Mouse (Mus musculus): ENCODE measurements around the gene Abl2. TPM values are rescaled to one million over a fixed set of nuclear protein-coding genes. Genes with fewer than 3 reads are reported as not detected.

Abl2 gene
- polyA plus RNA-seq, 2 experiments, result 6.9 to 10.9 TPM

DNA sequence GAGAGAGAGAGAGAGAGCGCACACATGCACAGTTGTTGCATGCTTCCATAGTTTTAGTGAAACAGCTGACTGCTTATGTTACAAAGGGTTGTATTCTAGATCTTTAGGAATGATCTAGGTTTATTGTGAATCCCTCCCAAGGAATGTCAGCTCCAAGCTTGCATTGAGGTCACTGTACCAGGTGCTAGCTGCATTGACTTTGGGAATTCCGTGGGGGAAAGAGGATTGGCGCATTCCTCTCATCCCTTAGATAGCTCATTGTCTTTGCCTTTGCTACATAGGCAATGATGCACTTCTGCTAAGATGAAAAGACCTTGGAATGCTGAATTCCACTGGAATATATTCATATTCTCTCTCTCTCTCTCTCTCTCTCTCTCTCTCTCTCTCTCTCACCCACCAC, 44.0 kb downstream of the Abl2 start:
- no peak overlapping the region for H3K4me3 ChIP-seq (replicated peaks; ENCODE audit: low read length)
- ATAC-seq (ENCODE audit: low FRiP score, low read depth), result no peak; the same call in 1 of the 2 replicates
- no peak overlapping the region for H3K27ac ChIP-seq (replicated peaks; ENCODE audit: low read depth, low read length)
- H3K4me2 ChIP-seq (replicated peaks; ENCODE audit: low read depth, low read length, severe bottlenecking), result no peak overlapping the region
- no peak for TF ChIP-seq POLR2A (IDR thresholded peaks at IDR 0.05; ENCODE audit: borderline replicate concordance, extremely low read depth, insufficient read depth, insufficient read length)
- H3K9ac ChIP-seq (ENCODE audit: low read depth, low read length, severe bottlenecking), result no peak overlapping the region
- DNase-seq (ENCODE audit: low spot score), result no peak
- H3K27me3 ChIP-seq (ENCODE audit: control insufficient read depth, insufficient read depth, low read length), result no peaks in the 10 kb centered on the region
- WGBS, result 76% methylated on average over 3 of the region's 3 CpGs
- no peaks in the 10 kb centered on the region for H3K36me3 ChIP-seq (ENCODE audit: control insufficient read depth, insufficient read depth, low read length)
- H3K4me1 ChIP-seq (ENCODE audit: control insufficient read depth, insufficient read depth, low read length), result 0 out of 2 replicates have a peak, but pooled peaks cover 3% of the 10 kb centered on the region
- no peaks in the 10 kb centered on the region for H3K9me3 ChIP-seq (ENCODE audit: control insufficient read depth, low read length)

GRCm38 (mm10) chr1:156605094-156605866, 46.7 kb downstream of the Abl2 start:
- H3K36me3 ChIP-seq (ENCODE audit: control insufficient read depth, insufficient read depth, low read length), result no peaks in the 10 kb centered on the region
- ATAC-seq (ENCODE audit: low FRiP score, low read depth) (no peak), DNase-seq (ENCODE audit: low spot score) (no peak)
- no peak for TF ChIP-seq POLR2A (IDR thresholded peaks at IDR 0.05; ENCODE audit: borderline replicate concordance, extremely low read depth, insufficient read depth, insufficient read length)
- no peak overlapping the region for H3K27ac ChIP-seq (replicated peaks; ENCODE audit: low read depth, low read length)
- H3K4me3 ChIP-seq (replicated peaks; ENCODE audit: low read length), result no peak overlapping the region
- no peak overlapping the region for H3K9ac ChIP-seq (ENCODE audit: low read depth, low read length, severe bottlenecking)
- H3K27me3 ChIP-seq (ENCODE audit: control insufficient read depth, insufficient read depth, low read length), result no peaks in the 10 kb centered on the region
- H3K4me1 ChIP-seq (ENCODE audit: control insufficient read depth, insufficient read depth, low read length), result 0 out of 2 replicates have a peak, but pooled peaks cover 3% of the 10 kb centered on the region
- H3K9me3 ChIP-seq (ENCODE audit: control insufficient read depth, low read length), result no peaks in the 10 kb centered on the region
- H3K4me2 ChIP-seq (replicated peaks; ENCODE audit: low read depth, low read length, severe bottlenecking), result no peak overlapping the region
- 74% methylated on average over 12 of the region's 12 CpGs for WGBS

GRCm38 (mm10) chr1:156605940-156606339, 47.4 kb downstream of the Abl2 start:
- DNase-seq (ENCODE audit: low spot score), result no peak
- no peak overlapping the region for H3K9ac ChIP-seq (ENCODE audit: low read depth, low read length, severe bottlenecking)
- no peak for TF ChIP-seq POLR2A (IDR thresholded peaks at IDR 0.05; ENCODE audit: borderline replicate concordance, extremely low read depth, insufficient read depth, insufficient read length)
- no peaks in the 10 kb centered on the region for H3K36me3 ChIP-seq (ENCODE audit: control insufficient read depth, insufficient read depth, low read length)
- H3K9me3 ChIP-seq (ENCODE audit: control insufficient read depth, low read length), result no peaks in the 10 kb centered on the region
- H3K4me1 ChIP-seq (ENCODE audit: control insufficient read depth, insufficient read depth, low read length), result 0 out of 2 replicates have a peak, but pooled peaks cover 3% of the 10 kb centered on the region
- H3K4me3 ChIP-seq (replicated peaks; ENCODE audit: low read length), result no peak overlapping the region
- H3K27ac ChIP-seq (replicated peaks; ENCODE audit: low read depth, low read length), result no peak overlapping the region
- no peak overlapping the region for H3K4me2 ChIP-seq (replicated peaks; ENCODE audit: low read depth, low read length, severe bottlenecking)
- H3K27me3 ChIP-seq (ENCODE audit: control insufficient read depth, insufficient read depth, low read length), result no peaks in the 10 kb centered on the region
- ATAC-seq (ENCODE audit: low FRiP score, low read depth), result no peak
- WGBS, result 62% methylated on average over 2 of the region's 2 CpGs

DNA sequence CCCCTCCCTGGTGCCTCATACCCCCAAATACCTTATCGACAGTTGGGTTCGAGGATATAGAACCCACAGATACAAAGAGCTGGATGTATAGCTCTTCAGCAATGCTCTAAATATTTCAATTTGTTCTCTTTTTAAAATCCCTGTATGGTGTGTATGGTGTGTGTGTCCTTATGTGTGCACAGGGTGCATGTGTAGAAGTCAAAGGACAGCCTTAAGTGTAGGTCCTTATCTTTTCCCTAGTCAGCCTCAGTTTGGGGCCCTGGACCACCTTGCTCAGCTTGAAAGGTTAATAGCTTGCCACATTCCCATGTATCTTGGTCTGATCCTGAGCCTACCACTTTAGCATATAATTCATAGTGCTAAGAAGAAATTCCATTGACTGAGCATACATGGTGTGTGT, 49.9 kb downstream of the Abl2 start:
- no peaks in the 10 kb centered on the region for H3K9me3 ChIP-seq (ENCODE audit: control insufficient read depth, low read length)
- H3K9ac ChIP-seq (ENCODE audit: low read depth, low read length, severe bottlenecking), result no peak overlapping the region
- H3K4me2 ChIP-seq (replicated peaks; ENCODE audit: low read depth, low read length, severe bottlenecking), result no peak overlapping the region
- H3K27ac ChIP-seq (replicated peaks; ENCODE audit: low read depth, low read length), result no peak overlapping the region
- 97% methylated on average over 2 of the region's 2 CpGs for WGBS
- no peak for ATAC-seq (ENCODE audit: low FRiP score, low read depth)
- H3K36me3 ChIP-seq (ENCODE audit: control insufficient read depth, insufficient read depth, low read length), result no peaks in the 10 kb centered on the region
- no peaks in the 10 kb centered on the region for H3K27me3 ChIP-seq (ENCODE audit: control insufficient read depth, insufficient read depth, low read length)
- H3K4me1 ChIP-seq (ENCODE audit: control insufficient read depth, insufficient read depth, low read length), result 0 out of 2 replicates have a peak, but pooled peaks cover 3% of the 10 kb centered on the region
- no peak for DNase-seq (ENCODE audit: low spot score)
- no peak overlapping the region for H3K4me3 ChIP-seq (replicated peaks; ENCODE audit: low read length)
- no peak for TF ChIP-seq POLR2A (IDR thresholded peaks at IDR 0.05; ENCODE audit: borderline replicate concordance, extremely low read depth, insufficient read depth, insufficient read length)

DNA sequence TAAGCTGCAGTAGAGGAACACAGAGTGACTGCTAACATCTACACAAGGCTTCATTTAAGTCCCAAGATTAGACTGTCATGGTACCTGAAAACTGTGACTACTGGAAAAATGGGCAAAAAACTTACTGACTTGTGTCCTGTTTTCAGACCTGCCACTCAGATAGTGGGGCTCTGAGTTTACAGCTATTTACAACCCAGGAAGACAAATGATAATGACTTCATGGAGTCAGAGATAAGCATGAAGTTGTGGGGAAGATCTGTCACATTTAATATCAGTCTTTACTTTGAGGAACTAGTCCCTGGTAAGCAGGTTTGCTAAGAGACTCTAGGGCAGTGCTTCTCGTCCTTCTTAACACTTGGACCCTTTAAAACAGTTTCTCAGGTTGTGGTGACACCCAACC, 51.7 kb downstream of the Abl2 start:
- no peak overlapping the region for H3K9ac ChIP-seq (ENCODE audit: low read depth, low read length, severe bottlenecking)
- no peaks in the 10 kb centered on the region for H3K27me3 ChIP-seq (ENCODE audit: control insufficient read depth, insufficient read depth, low read length)
- H3K4me1 ChIP-seq (ENCODE audit: control insufficient read depth, insufficient read depth, low read length), result peaks cover 11% of the 10 kb centered on the region
- no peak overlapping the region for H3K4me3 ChIP-seq (replicated peaks; ENCODE audit: low read length)
- no peak for TF ChIP-seq POLR2A (IDR thresholded peaks at IDR 0.05; ENCODE audit: borderline replicate concordance, extremely low read depth, insufficient read depth, insufficient read length)
- no peaks in the 10 kb centered on the region for H3K9me3 ChIP-seq (ENCODE audit: control insufficient read depth, low read length)
- DNase-seq (ENCODE audit: low spot score) (no peak), ATAC-seq (ENCODE audit: low FRiP score, low read depth) (no peak)
- H3K36me3 ChIP-seq (ENCODE audit: control insufficient read depth, insufficient read depth, low read length), result no peaks in the 10 kb centered on the region
- H3K4me2 ChIP-seq (replicated peaks; ENCODE audit: low read depth, low read length, severe bottlenecking), result no peak overlapping the region
- 88% methylated on average over 1 of the region's 1 CpGs for WGBS
- H3K27ac ChIP-seq (replicated peaks; ENCODE audit: low read depth, low read length), result no peak overlapping the region

Data from limb, embryonic 14.5 days (tissue).